8 mouse cellular contexts compared by ENCODE assay signal in the genomic region with DNA sequence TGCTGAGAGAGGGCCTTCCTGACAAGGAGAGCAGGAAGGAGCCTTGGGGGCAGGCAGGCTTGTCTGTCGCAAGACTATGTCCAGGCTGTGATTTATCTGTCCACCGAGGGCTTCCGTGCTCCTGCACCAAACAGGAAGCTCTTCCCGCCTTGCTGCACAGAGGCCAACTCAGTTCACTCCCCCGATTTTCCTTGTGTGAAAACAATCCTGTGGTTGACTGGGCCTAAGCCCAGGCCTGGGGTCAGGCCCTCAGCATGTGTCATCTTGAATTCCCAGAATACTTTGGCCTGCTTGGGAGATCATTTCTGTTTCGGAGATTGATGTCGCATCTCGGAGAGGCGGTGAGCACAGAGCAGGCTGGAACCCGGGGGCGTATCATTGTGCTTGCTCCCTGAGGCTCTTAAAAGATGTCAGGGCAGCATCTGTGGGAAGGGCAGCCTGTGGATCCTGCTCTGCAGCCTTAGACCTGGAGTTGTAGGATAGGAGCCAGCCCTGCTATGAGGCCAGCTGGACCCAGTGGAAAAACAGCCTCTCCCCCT. TPM values are rescaled to one million over a fixed set of nuclear protein-coding genes. Genes with fewer than 3 reads are reported as not detected.
DNase-seq lines count a peak whose midpoint lies in the region.

No protein-coding gene starts in this region.

- DNase-seq in adrenal gland, adult 18-20 months (ENCODE audit: low spot score in 2 of 2) = peak; percentile 44 to 48
- DNase-seq in embryo, embryonic 9.5 days (ENCODE audit: extremely low spot score) = peak; percentile 52
- peak; percentile 92 to 94 for DNase-seq in heart, adult 9 months (ENCODE audit: low spot score in 2 of 2)
- peak; percentile 79 to 91 for DNase-seq in kidney, adult 8-10 months
- peak; percentile 84 for DNase-seq in lung, postnatal 25 days (ENCODE audit: low spot score)
- DNase-seq in urinary bladder, postnatal 36 days (ENCODE audit: low spot score in 2 of 2) = peak; percentile 52 to 77
- no peak for DNase-seq in spleen, postnatal 36 days (ENCODE audit: low spot score in 2 of 2)
- DNase-seq in layer of hippocampus, adult 8-10 months (ENCODE audit: low spot score in 2 of 2) = no peak

RNA-seq across cellular contexts. Expression of a gene that starts 32.6 kb away (rescaled TPM):
- 10 to 100 TPM; 12.7 to 14.6 TPM for total RNA-seq in adrenal gland, adult 18-20 months (2021)
- total RNA-seq in layer of hippocampus, adult 8-10 months (2022) = 10 to 100 TPM; 24.1 to 30.9 (median 29.9) TPM

RNA-seq across cellular contexts. Expression of a gene that starts 56.5 kb away (rescaled TPM):
- 1 to 10 TPM; 2.9 to 3.7 TPM for total RNA-seq in adrenal gland, adult 18-20 months (2021)
- 1 to 10 TPM; 6.0 to 7.0 (median 6.6) TPM for total RNA-seq in layer of hippocampus, adult 8-10 months (2022)

Comparison
In these comparisons a context has a peak if more than half of its experiments do, and no peak if none do; other contexts are left out.
1. DNase-seq: peak in adrenal gland, adult 18-20 months (2 of 2), embryo, embryonic 9.5 days (single experiment), heart, adult 9 months (2 of 2), kidney, adult 8-10 months (2 of 2), lung, postnatal 25 days (single experiment) and urinary bladder, postnatal 36 days (2 of 2); none in spleen, postnatal 36 days (0 of 2) and layer of hippocampus, adult 8-10 months (0 of 2).